Mouse (Mus musculus) mouse embryonic stem cell (cell line): ENCODE data around the gene Ttc39a.

Source experiments
- in situ Hi-C, 2 experiments: fragments of 300-500 bp; cut with MboI; formaldehyde crosslinking; loops; 1 replicate in 1 of 2; 3 replicates in 1 of 2; pipeline ENCODE4 v1.14.3; 2019 to 2020; ENCODE audit warnings: low sequenced_read_pairs in 2 of 2, low pct_unique_long_range_greater_than_20kb in 1 of 2, mixed read lengths in 1 of 2; ENCODE audit not compliant: unreplicated experiment in 1 of 2

Gene Ttc39a

GRCm38 (mm10) chr4:109419017-109419416, 12.6 kb downstream of the Ttc39a start:
- in situ Hi-C loops = no loop called here

DNA sequence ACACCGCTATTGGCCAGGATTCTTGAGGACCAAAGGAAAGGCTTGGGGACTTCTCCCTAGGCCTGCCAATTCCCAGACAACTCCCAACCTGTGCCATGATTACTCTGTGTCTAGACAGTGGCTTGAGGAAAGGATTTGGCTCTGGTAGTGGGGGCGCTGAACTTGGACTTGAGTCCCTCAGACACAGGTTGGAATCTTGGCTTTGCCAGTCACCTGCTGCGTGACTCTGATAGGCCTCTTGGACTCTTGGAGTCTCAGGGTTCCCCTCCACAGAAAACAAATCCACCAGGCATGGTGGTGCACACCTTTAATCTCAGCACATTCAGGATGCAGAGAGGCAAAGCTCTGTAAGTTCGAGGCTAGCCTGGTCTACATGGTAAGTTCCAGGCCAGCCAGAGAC, 13.1 kb downstream of the Ttc39a start:
- in situ Hi-C loops = no loop called here

GRCm38 (mm10) chr4:109420138-109420795, 13.8 kb downstream of the Ttc39a start:
- in situ Hi-C loops = no loop called here

DNA sequence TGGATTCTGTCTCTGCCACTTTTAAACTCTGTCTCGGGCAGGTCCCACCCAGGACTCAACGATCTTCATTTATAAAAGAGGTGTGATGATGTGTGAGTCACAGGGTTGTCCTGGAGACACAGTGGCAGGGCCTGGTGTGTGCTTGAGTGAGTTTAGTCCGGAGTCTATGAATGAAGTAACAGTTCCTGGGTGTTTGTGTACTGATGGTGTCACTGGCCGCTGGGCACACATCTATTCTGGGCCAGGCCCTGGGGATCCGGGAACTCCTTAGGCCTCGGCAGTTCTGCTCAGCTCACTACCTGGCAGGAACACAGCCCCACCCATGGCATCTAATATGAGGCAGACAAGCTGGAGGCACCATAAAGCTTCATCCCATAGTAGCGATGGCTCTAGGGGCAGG, 15.2 kb downstream of the Ttc39a start:
- in situ Hi-C loops = no loop called here

- in situ Hi-C loops = no loop called here
Observed at GRCm38 (mm10) chr4:109422436-109422835, 16.0 kb downstream of the Ttc39a start.

GRCm38 (mm10) chr4:109423438-109423837, 17.0 kb downstream of the Ttc39a start:
- in situ Hi-C loops = no loop called here

DNA sequence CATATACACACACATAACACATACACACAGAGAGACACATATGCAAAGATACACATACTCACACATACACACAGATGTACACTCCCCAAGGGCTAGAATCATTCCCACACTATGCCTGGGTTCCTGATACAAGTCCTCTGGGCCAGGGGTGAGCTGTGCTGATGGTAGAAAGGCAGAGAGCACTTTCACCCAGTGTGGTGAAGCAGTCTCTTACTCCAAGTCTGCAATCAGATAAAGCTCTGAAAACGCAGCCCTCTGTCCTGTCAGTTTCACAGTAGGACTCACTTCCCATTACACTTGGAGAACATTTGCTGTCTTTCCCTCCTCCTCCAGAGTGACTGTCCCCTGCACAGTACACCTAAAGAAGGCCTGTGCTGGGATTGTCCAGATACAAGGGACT, 20.6 kb downstream of the Ttc39a start:
- in situ Hi-C loops = no loop called here

DNA sequence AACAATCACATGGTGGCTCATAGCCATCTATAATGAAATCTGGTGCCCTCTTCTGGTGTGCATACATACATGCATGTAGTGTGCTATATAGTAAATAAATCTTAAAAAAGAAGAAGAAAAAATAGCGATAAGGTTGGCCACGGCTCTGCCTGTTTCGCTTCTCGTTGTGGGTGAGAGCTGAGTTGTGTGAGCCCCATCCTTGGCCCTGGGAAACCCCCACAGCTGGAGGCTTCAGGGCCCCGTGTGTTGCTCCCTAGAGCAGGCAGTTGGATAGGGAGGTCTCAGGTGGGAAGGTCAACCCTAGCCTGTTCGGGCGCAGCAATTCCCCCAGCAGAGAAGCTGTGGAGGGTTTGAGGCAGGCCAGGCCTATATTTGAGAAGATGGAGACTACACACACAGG, 23.8 kb downstream of the Ttc39a start:
- in situ Hi-C loops = no loop called here

DNA sequence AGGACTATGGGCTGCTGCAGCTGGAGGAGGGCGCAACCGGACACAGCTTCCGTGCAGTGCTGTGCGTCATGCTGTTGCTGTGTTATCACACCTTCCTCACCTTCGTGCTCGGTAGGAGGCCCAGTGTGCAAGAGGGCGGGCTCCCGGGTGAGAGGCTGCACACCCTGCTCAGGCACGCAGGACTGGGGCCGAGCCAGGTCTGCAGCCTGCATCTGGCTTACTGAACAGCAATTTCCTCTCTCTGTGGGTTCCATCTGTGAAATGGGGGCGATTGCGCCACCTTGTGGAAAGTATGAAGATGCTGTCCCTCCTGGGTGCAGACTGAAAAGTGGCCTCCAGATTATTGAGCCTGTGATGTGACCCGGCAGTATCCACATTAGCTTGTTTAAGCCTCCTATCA, 24.4 kb downstream of the Ttc39a start:
- in situ Hi-C loops = no loop called here

GRCm38 (mm10) chr4:109432668-109433375, 26.4 kb downstream of the Ttc39a start:
- in situ Hi-C loops = no loop called here

DNA sequence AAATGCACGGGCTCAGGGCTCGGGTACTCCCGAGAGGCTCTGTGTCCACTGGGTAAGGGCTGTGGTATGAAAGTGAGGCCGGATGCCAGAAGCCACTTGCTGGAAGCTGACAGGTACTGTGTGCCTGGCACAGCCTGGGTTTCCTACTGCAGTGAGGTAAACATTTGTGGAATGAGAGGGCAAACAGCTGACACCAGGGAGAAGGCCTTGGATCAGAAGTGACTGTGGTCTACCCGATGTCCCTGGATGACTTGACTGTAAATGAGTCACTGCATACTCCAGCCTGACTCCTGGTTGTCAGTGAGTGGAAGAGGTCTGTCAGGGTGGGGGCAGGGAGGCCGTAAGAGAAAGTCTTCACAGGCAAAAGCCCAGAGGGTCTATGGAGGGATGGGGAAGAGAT, 27.2 kb downstream of the Ttc39a start:
- in situ Hi-C loops = no loop called here

DNA sequence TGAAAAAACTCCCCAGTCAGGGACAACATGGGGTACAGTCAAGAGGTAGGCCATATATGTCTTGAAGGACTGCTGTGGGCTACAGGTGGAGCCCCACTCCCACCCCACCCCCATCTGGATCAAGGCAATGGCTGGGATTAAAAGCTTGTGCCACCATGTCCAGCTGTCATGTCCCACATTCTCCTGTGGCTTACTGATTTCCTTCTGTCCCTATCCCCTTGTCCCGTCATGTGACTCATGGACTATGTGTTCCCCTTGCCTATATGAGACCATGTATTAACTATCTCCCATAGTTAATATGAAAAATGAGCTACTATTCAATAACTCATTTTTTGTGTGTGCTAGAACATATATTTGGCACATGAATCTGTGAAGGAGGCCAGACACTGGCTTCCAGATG, 27.8 kb downstream of the Ttc39a start:
- in situ Hi-C loops = no loop called here

DNA sequence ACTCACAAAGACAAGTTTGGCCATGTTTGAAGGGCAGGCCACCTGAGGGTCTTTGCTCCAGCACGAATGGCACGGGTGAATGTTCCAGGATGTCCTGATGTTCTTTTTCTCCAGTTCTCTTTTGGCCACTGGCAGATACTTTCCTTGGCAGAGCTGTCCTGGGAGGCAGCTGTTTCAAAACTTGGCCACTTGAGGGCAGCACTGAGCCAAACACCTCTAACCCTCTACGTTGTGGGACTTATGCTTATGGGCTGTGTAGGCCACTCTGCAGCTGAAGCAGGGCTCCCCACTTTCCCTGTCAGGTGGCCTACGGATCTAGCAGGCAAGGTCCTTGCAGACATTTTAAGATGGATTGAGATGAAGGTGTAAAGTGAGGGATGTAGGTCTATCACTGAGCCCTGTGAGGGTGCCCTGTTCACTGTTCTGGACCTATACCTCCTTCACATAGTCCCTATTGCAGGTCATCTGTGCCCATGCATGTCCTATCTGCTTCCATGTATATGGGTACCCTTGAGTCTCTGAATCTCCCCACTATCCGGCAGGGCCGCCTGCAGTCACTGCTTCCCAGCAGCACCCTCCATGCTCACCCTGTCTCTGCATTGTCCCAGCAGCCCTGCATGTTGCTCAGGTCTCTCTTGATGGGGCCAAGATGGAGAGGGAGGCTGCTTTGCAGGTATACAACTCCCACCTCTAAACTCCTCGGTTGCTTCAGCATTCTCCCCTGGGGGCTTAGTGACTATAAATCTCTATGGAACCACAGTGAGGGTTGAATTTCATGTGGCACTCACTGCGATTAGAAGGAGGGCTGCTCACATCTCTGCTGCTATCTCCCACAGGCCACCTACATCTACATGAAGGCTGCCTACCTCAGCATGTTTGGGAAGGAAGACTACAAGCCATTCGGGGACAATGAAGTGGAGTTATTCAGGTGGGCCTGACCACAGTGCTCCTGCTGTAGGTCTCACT, 31.8 kb downstream of the Ttc39a start:
- in situ Hi-C loops = no loop called here

DNA sequence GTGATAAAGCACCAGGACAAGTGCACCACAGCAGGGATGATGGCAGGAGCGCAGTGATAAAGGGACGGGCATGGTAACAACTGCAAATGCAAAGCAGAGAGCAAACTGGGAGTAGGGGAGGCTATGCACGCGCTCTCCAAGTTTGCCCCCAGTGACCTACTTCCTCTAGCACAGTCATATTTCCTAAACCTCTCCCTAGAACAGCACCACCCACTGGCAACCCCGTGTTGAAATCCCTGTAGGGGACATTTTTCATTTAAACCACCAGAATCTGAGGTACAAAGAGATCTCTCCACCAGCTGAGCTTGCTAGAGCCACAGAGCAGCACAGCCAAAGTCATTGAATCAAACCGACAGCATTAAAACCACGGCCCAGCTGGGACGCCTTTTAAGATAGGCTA, 32.7 kb downstream of the Ttc39a start:
- in situ Hi-C loops = no loop called here

DNA sequence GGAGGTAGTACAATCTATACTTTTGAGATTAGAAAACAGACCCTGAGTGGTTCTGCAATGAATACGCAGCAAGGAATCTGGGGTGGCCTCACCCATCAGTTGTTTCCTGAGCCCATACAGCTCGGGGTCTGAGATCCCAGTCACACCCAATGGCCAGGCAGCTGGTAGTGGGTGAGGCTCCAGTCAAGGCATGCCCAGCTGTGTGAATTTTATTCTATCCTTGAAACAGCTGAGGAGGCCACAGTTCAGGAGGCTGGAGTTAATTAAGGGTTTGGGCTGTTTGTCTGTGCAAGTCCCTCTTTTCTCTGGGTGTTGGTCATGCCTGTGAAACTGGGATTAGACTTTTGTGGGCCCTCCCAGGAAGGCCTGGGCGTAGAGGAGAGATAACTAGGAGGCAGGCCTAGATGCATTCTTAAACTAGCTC, 33.4 kb downstream of the Ttc39a start:
- in situ Hi-C loops = no loop called here

- in situ Hi-C loops = no loop called here
Observed at GRCm38 (mm10) chr4:109440381-109440780, 34.0 kb downstream of the Ttc39a start.

DNA sequence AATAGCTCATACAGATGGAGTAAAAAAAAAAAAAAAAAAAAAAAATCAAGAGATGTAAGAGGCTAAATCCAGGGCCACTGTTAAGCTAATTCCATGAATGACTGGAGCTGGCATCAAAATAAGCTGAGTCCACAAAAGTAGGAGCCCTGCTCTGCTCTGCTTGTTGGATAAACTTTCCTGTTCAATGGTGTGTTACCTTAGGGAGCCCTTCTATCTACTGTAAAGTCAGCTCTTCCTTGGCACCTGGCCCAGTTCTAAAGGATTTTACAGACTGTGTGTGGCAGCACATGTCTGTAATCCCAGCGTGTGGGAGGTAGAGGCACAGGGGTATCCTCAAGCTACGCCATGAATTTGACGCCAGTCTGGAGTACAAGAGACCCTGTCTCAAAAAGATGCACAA, 34.6 kb downstream of the Ttc39a start:
- in situ Hi-C loops = no loop called here

- in situ Hi-C loops = no loop called here
Observed at GRCm38 (mm10) chr4:109442126-109442525, 35.7 kb downstream of the Ttc39a start.

DNA sequence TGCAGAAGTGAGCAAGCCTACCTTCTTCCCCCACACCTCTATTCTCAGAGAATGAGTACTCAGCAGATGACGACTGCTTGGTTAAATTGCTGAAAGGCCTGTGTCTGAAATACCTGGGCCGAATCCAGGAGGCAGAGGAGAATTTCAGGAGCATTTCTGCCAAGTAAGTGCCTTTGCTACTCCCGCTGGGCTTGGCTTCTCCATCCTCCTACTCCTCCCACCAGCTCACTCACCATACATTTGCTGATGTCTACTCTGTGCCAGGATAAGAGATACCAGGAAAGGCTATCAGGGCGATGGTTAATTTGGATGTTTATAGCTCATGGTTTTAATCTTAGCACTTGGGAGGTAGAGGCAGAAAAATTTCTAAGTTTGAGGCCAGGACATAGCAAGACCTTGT, 36.2 kb downstream of the Ttc39a start:
- in situ Hi-C loops = no loop called here
